Mouse (Mus musculus) embryonic facial prominence, embryonic 15.5 days (tissue): ENCODE measurements around the gene Prune1. TPM values are rescaled to one million over a fixed set of nuclear protein-coding genes. Genes with fewer than 3 reads are reported as not detected.
A peak's percentile ranks its signal among the peaks of the same experiment; 100 is the strongest.

Experiments
- ATAC-seq: fragments of 200-750 bp; cut with Nextera tagmentation; 2 replicates; pipeline ENCODE4 v1.8.0; 2017; ENCODE audit warnings: low read depth, moderate TSS enrichment; ENCODE audit not compliant: insufficient number of reproducible peaks, low FRiP score, low TSS enrichment
- H3K27ac ChIP-seq: fragments of 300-500 bp; sonication (generic); replicated peaks from 2 replicates; pipeline ENCODE4 v1.5.1; 2015; ENCODE audit warnings: mild to moderate bottlenecking, inconsistent platforms
- H3K27me3 ChIP-seq: fragments of 300-500 bp; sonication (generic); 2 replicates; pipeline ENCODE4 v1.6.1; 2015; ENCODE audit warnings: inconsistent platforms
- H3K36me3 ChIP-seq: fragments of 300-500 bp; sonication (generic); 2 replicates; pipeline ENCODE4 v1.6.1; 2015; ENCODE audit warnings: mild to moderate bottlenecking, inconsistent platforms
- H3K4me1 ChIP-seq: fragments of 300-500 bp; sonication (generic); 2 replicates; pipeline ENCODE4 v1.6.1; 2015; ENCODE audit warnings: inconsistent platforms
- H3K4me2 ChIP-seq: fragments of 300-500 bp; sonication (generic); replicated peaks from 2 replicates; pipeline ENCODE4 v1.6.1; 2015; ENCODE audit warnings: mild to moderate bottlenecking, inconsistent platforms
- H3K4me3 ChIP-seq: fragments of 300-500 bp; sonication (generic); replicated peaks from 2 replicates; pipeline ENCODE4 v1.5.1; 2015; ENCODE audit warnings: mild to moderate bottlenecking, inconsistent platforms
- H3K9ac ChIP-seq: fragments of 300-500 bp; sonication (generic); 2 replicates; pipeline ENCODE4 v1.6.1; 2015; ENCODE audit warnings: inconsistent platforms
- H3K9me3 ChIP-seq: fragments of 300-500 bp; sonication (generic); replicated peaks from 2 replicates; pipeline ENCODE4 v1.6.1; 2016; ENCODE audit warnings: inconsistent platforms
- WGBS: fragments of 180-500 bp; shearing (Covaris S2); methylation state at CpG from one replicate; pipeline ENCODE4 v1.1.7; 2015; 5-methylcytosine and 5-hydroxymethylcytosine counted together
- polyA plus RNA-seq: library from polyadenylated mRNA; unstranded; fragments of >200 nt; fragmentation: Nextera tagmentation; extraction: Ambion mirVana; gene quantifications from 2 replicates; pipeline ENCODE4 v1.2.1, GENCODE M21; 2015

Prune1 gene
- polyA plus RNA-seq, 1 experiment from 2014 or later = 26.5 TPM

DNA sequence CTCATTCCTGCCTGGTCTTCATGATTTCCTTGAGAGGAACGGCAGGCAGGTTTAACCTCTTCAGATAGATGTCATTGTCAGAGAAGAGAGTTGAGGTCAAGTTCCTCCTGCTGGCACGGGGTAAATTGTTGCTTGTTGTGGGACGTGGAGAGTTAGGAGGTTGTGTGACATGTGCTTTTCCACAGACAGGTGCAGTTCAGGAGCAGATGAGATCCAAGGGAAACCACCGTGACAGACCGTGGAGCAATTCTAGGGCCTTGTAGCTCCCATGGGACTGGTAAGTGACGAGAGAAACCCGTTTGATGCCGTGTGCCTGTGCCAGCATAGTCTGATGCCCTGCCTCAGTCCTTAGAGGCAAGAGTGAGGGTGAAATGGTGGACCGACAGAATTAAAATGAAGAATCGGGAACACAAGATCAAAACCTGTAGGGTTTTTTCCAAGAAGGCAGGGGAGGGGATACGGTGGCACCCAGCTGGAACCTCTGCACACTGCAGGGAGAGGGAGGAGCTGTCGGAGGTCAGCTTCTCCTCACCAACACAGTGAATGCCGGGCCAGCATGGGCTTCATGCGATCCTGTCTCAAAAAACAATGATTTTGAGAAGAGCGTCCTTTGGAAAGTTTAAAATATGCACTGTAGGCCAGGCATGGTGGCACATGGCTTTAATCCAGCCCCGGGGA lies 48.4 kb downstream of the Prune1 start:
- no peak overlapping the region for H3K4me3 ChIP-seq
- WGBS = 83% methylated on average over 16 of the region's 16 CpGs

DNA sequence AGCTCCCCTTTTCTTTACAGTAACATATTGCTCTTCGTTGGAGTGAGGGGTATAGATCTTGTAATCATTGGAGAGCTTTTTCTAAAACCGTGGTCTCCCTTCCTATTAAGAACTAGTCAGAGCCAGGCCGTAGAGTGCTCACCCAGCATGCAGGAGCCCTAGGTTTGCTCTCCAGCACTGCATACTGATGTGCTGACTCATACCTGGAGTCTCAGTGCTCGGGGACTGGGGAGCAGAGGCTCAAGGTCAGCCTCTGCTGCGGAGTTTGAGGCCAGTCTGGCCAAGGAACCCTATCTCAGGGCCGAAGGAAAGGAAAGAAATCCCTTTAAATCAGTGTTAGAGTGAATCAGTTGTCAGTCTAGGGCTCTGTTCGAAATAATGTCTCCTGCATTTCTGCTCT lies 49.1 kb downstream of the Prune1 start:
- Histone ChIP-seq H3K27ac (no peak overlapping the region), H3K4me2 (no peak overlapping the region), H3K9ac (no peak overlapping the region), H3K27me3 (no peaks in the 10 kb centered on the region), H3K9me3 (no peaks in the 10 kb centered on the region), H3K4me1 (peaks cover 21% of the 10 kb centered on the region), H3K4me3 (no peak overlapping the region), H3K36me3 (peaks cover 62% of the 10 kb centered on the region)
- WGBS = 76% methylated on average over 7 of the region's 7 CpGs
- ATAC-seq = no peak

More for the DNA sequence above, 48.4 kb downstream of the Prune1 start:
- no peak overlapping the region for H3K27ac ChIP-seq
- H3K4me2 ChIP-seq = no peak overlapping the region
- no peak overlapping the region for H3K9ac ChIP-seq
- H3K27me3 ChIP-seq = no peaks in the 10 kb centered on the region
- H3K9me3 ChIP-seq = no peaks in the 10 kb centered on the region
- no peak for ATAC-seq
- peaks cover 69% of the 10 kb centered on the region for H3K36me3 ChIP-seq
- peaks cover 21% of the 10 kb centered on the region for H3K4me1 ChIP-seq

GRCm38 (mm10) chr3:95231298-95232221 lies 50.3 kb downstream of the Prune1 start, which contains the start of gene Mllt11:
Gene Mllt11, minus strand, starts transcription at chr3:95232171.
- no peaks in the 10 kb centered on the region for H3K9me3 ChIP-seq
- no peak for ATAC-seq
- peaks cover 50% of the 10 kb centered on the region for H3K36me3 ChIP-seq
- peak within 1 kb of the TSS; percentile 40; the same call in 1 of the 2 replicates for H3K9ac ChIP-seq
- WGBS = 67% methylated on average over 13 of the region's 13 CpGs
- H3K27me3 ChIP-seq = no peaks in the 10 kb centered on the region
- H3K4me1 ChIP-seq = peaks cover 30% of the 10 kb centered on the region
- H3K27ac ChIP-seq = peak within 1 kb of the TSS; percentile 99; the same call in 1 of the 2 replicates
- H3K4me3 ChIP-seq = peak within 1 kb of the TSS; percentile 89
- peak within 1 kb of the TSS; percentile 76 for H3K4me2 ChIP-seq

GRCm38 (mm10) chr3:95230495-95231297 lies 51.2 kb downstream of the Prune1 start:
- H3K9ac ChIP-seq = peak overlapping the region; percentile 40
- H3K36me3 ChIP-seq = peaks cover 42% of the 10 kb centered on the region
- H3K9me3 ChIP-seq = no peaks in the 10 kb centered on the region
- ATAC-seq = no peak
- H3K27ac ChIP-seq = peak overlapping the region; percentile 99
- peak overlapping the region; percentile 76 for H3K4me2 ChIP-seq
- no peaks in the 10 kb centered on the region for H3K27me3 ChIP-seq
- WGBS = 32% methylated on average over 8 of the region's 8 CpGs
- peak overlapping the region; percentile 89 for H3K4me3 ChIP-seq
- peaks cover 33% of the 10 kb centered on the region for H3K4me1 ChIP-seq

- WGBS = 2% methylated on average over 13 of the region's 13 CpGs
- no peaks in the 10 kb centered on the region for H3K27me3 ChIP-seq
- ATAC-seq = no peak
Measured at GRCm38 (mm10) chr3:95229781-95230494, 51.9 kb downstream of the Prune1 start.

GRCm38 (mm10) chr3:95228894-95229780 lies 52.7 kb downstream of the Prune1 start:
- under 1% methylated on average over 40 of the region's 43 CpGs for WGBS
- ATAC-seq = peak; percentile 8
- Histone ChIP-seq H3K36me3 (peaks cover 34% of the 10 kb centered on the region), H3K9ac (peak overlapping the region; percentile 91), H3K4me1 (peaks cover 36% of the 10 kb centered on the region), H3K4me3 (peak overlapping the region; percentile 89), H3K27me3 (no peaks in the 10 kb centered on the region), H3K27ac (peak overlapping the region; percentile 99), H3K9me3 (no peaks in the 10 kb centered on the region), H3K4me2 (peak overlapping the region; percentile 76)

More at GRCm38 (mm10) chr3:95229781-95230494, 51.9 kb downstream of the Prune1 start:
- Histone ChIP-seq H3K9me3 (no peaks in the 10 kb centered on the region), H3K9ac (peak overlapping the region; percentile 91), H3K4me1 (peaks cover 33% of the 10 kb centered on the region), H3K27ac (peak overlapping the region; percentile 99), H3K4me2 (peak overlapping the region; percentile 76), H3K36me3 (peaks cover 36% of the 10 kb centered on the region), H3K4me3 (peak overlapping the region; percentile 89)

DNA sequence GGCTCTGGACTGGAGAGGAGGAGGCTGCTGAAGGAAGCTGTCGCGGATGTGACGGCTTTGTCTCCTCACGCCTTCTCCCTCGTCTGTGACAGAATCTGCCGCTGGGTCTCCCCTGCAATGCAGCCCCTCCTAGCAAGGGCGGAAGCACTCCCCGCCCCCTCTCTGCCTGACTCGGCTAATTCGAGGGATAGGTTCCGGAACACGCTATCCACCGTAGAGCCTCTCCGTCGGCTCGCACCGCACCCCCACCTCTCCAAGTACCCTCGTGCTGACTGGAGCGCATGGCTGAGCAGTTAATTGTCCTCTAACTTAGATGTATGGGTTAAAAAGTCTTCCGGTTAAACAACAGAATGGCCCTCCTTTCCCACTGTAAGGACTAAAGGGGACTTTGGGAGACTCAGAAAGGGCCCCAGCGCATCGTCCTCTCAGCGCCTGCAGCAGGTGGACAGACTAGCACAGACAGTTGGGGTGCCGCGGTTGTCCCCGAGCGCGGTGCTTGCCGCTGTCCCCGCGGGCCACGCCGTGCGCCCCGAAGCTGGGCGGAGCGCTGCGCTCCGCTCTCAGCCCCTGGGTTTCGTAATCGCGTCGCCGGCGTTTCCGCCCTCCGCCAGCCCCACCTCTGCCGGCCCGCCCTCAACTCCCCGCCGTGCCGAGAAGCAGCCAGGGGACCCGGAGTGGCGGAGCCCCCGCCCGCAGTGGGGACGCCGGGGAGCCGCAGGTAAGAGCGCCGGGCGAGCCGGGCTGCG lies 53.6 kb downstream of the Prune1 start, which contains the start of gene Cdc42se1:
TSS of gene Cdc42se1 (plus strand) at position 585 of the 746 bp plus-strand sequence.
- ATAC-seq = peak; percentile 89
- no peaks in the 10 kb centered on the region for H3K27me3 ChIP-seq
- peak within 1 kb of the TSS; percentile 99 for H3K27ac ChIP-seq
- peak within 1 kb of the TSS; percentile 76 for H3K4me2 ChIP-seq
- H3K9me3 ChIP-seq = no peaks in the 10 kb centered on the region
- peaks cover 37% of the 10 kb centered on the region for H3K4me1 ChIP-seq
- H3K36me3 ChIP-seq = peaks cover 33% of the 10 kb centered on the region
- under 1% methylated on average over 62 of the region's 64 CpGs for WGBS
- H3K4me3 ChIP-seq = peak within 1 kb of the TSS; percentile 89
- peak within 1 kb of the TSS; percentile 91 for H3K9ac ChIP-seq

GRCm38 (mm10) chr3:95227214-95227613 lies 54.7 kb downstream of the Prune1 start:
- Histone ChIP-seq H3K9me3 (no peaks in the 10 kb centered on the region), H3K4me3 (peak overlapping the region; percentile 89), H3K4me2 (peak overlapping the region; percentile 76), H3K4me1 (peaks cover 39% of the 10 kb centered on the region), H3K27ac (peak overlapping the region; percentile 99), H3K27me3 (no peaks in the 10 kb centered on the region), H3K9ac (peak overlapping the region; percentile 91; the same call in 1 of the 2 replicates), H3K36me3 (peaks cover 33% of the 10 kb centered on the region)
- WGBS = 3% methylated on average over 1 of the region's 1 CpGs
- ATAC-seq = no peak

- Histone ChIP-seq H3K27me3 (no peaks in the 10 kb centered on the region), H3K4me2 (no peak overlapping the region), H3K4me3 (no peak overlapping the region), H3K27ac (no peak overlapping the region), H3K4me1 (peaks cover 18% of the 10 kb centered on the region), H3K9me3 (no peaks in the 10 kb centered on the region), H3K36me3 (peaks cover 50% of the 10 kb centered on the region), H3K9ac (no peak overlapping the region)
- ATAC-seq = no peak
- WGBS = 40% methylated on average over 6 of the region's 6 CpGs
Measured at GRCm38 (mm10) chr3:95224295-95224694, 57.6 kb downstream of the Prune1 start.
